Mouse (Mus musculus): ENCODE data around the gene Olfr1305. TPM values are rescaled to one million over a fixed set of nuclear protein-coding genes. Genes with fewer than 3 reads are reported as not detected.

Gene Olfr1305
- not detected for total RNA-seq (2023)

GRCm38 (mm10) chr2:111877049-111877448, at the start of gene Olfr1305:
Gene Olfr1305, minus strand, starts transcription at chr2:111877149.

GRCm38 (mm10) chr2:111916171-111916570, 39.2 kb upstream of the Olfr1305 start, which contains the start of gene Olfr1306:
Gene Olfr1306, minus strand, starts transcription at chr2:111916271.

DNA sequence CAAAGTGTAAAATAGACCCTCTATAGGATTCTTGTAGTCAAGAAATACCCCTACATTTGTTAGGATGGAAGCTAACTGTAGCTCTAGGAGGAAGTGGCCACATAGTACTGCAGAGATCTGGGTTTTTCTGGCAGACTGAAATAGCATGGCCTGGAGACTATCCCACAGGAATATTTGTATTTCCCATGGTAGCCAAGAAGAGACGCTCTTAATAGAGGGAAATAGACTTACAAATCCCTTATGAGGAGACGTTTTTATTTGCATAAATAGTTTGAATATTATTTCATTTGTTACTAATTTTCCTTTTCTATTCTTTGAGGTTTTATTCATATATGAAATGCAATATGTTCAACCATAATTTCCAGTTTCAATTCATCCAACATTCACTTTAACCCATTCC, 56.7 kb downstream of the Olfr1305 start, which contains the start of gene Olfr1303:
TSS of gene Olfr1303 (minus strand) at position 101 of the 400 bp plus-strand sequence.

Other genes starting within 250 kb of the Olfr1305 start
- not detected for gene Olfr1298, start 227.9 kb downstream of the Olfr1305 start, total RNA-seq (2023)
- gene Olfr1299, start 215.7 kb downstream of the Olfr1305 start, total RNA-seq (2023), result not detected
- not detected for gene Olfr1301, start 126.1 kb downstream of the Olfr1305 start, total RNA-seq (2023)
- gene Olfr1302, start 99.7 kb downstream of the Olfr1305 start, total RNA-seq (2023), result not detected
- not detected for gene Olfr1303, start 56.8 kb downstream of the Olfr1305 start, total RNA-seq (2023)
- gene Olfr1306, start 39.1 kb upstream of the Olfr1305 start, total RNA-seq (2023), result not detected
- under 1 TPM; 0.15 to 0.17 TPM for gene Olfr1307, start 72.3 kb upstream of the Olfr1305 start, total RNA-seq (2023)
- gene Olfr1308, start 87.8 kb upstream of the Olfr1305 start, total RNA-seq (2023), result not detected
- gene Olfr1309, start 113.1 kb upstream of the Olfr1305 start, total RNA-seq (2023), result not detected
- gene Olfr1310, start 135.6 kb upstream of the Olfr1305 start, total RNA-seq (2023), result not detected
- not detected for gene Olfr1311, start 147.3 kb upstream of the Olfr1305 start, total RNA-seq (2023)
- gene Olfr1312, start 173.1 kb upstream of the Olfr1305 start, total RNA-seq (2023), result not detected
- not detected for gene Olfr1313, start 200.7 kb upstream of the Olfr1305 start, total RNA-seq (2023)
- gene Olfr1314, start 219.6 kb upstream of the Olfr1305 start, total RNA-seq (2023), result not detected
- gene Olfr1315-ps1, start 238.3 kb upstream of the Olfr1305 start, total RNA-seq (2023), result not detected